Mouse (Mus musculus): ENCODE measurements at regions not wholly inside any gene's neighbourhood (a gene's known extent, or its start where the extent isn't known, plus 50 kb on each side); places are given as distances from the start of the nearest gene placed in this dataset.

- no peak for DNase-seq (ENCODE audit: low spot score in 2 of 2)
These were observed 69.9 kb upstream of the Dkk2 start for GRCm38 (mm10) chr3:132015205-132015604.

GRCm38 (mm10) chr3:132017485-132018261, 67.4 kb upstream of the Dkk2 start:
- DNase-seq (ENCODE audit: low spot score in 2 of 2): no peak

- no peak for DNase-seq (ENCODE audit: low spot score in 2 of 2)
These were observed 66.6 kb upstream of the Dkk2 start for GRCm38 (mm10) chr3:132018505-132018904.

GRCm38 (mm10) chr3:132022032-132022431, 63.1 kb upstream of the Dkk2 start:
- DNase-seq (ENCODE audit: low spot score in 2 of 2): no peak

- DNase-seq (ENCODE audit: low spot score in 2 of 2): no peak
These were observed 61.8 kb upstream of the Dkk2 start for GRCm38 (mm10) chr3:132023342-132023741.

GRCm38 (mm10) chr3:132029112-132029511, 56.0 kb upstream of the Dkk2 start:
- no peak for DNase-seq (ENCODE audit: low spot score in 2 of 2)

GRCm38 (mm10) chr3:132033078-132033713, 51.9 kb upstream of the Dkk2 start:
- no peak for DNase-seq (ENCODE audit: low spot score in 2 of 2)

- DNase-seq (ENCODE audit: low spot score in 2 of 2): no peak
These were observed 49.9 kb upstream of the Dkk2 start for GRCm38 (mm10) chr3:132035176-132035575.
